Mouse (Mus musculus) embryo, embryonic 11 days (tissue): ENCODE measurements at regions not wholly inside any gene's neighbourhood (a gene's known extent, or its start where the extent isn't known, plus 50 kb on each side); places are given as distances from the start of the nearest gene placed in this dataset.
A peak's percentile ranks its signal among the peaks of the same experiment; 100 is the strongest.

Experiments
- DNase-seq: peaks from one replicate; pipeline ENCODE4 v3.0.0-alpha.2; 2015

GRCm38 (mm10) chr3:143786889-143787288 lies 418.1 kb downstream of the Lmo4 start:
- no peak for DNase-seq

GRCm38 (mm10) chr3:143784353-143784791 lies 420.6 kb downstream of the Lmo4 start:
- peak; percentile 7 for DNase-seq

- no peak for DNase-seq
These were observed 426.9 kb downstream of the Lmo4 start for GRCm38 (mm10) chr3:143778161-143778560.

GRCm38 (mm10) chr3:143759337-143759736 lies 445.7 kb downstream of the Lmo4 start:
- DNase-seq: no peak

GRCm38 (mm10) chr3:143753197-143753596 lies 451.8 kb downstream of the Lmo4 start:
- no peak for DNase-seq

GRCm38 (mm10) chr3:143752660-143753059 lies 452.4 kb downstream of the Lmo4 start:
- DNase-seq: no peak

- no peak for DNase-seq
These were observed 454.9 kb downstream of the Lmo4 start for GRCm38 (mm10) chr3:143750128-143750527.

- no peak for DNase-seq
These were observed 461.4 kb downstream of the Lmo4 start for GRCm38 (mm10) chr3:143743649-143744048.

GRCm38 (mm10) chr3:143742786-143743571 lies 462.0 kb downstream of the Lmo4 start:
- DNase-seq: no peak

GRCm38 (mm10) chr3:143738676-143739075 lies 466.3 kb downstream of the Lmo4 start:
- DNase-seq: no peak

GRCm38 (mm10) chr3:143737844-143738243 lies 467.2 kb downstream of the Lmo4 start:
- no peak for DNase-seq

GRCm38 (mm10) chr3:143736651-143737398 lies 468.2 kb downstream of the Lmo4 start:
- no peak for DNase-seq

- no peak for DNase-seq
These were observed 470.2 kb downstream of the Lmo4 start for GRCm38 (mm10) chr3:143734791-143735190.

- no peak for DNase-seq
These were observed 471.9 kb downstream of the Lmo4 start for GRCm38 (mm10) chr3:143732966-143733725.

- no peak for DNase-seq
These were observed 475.4 kb downstream of the Lmo4 start for GRCm38 (mm10) chr3:143729473-143730076.

- DNase-seq: no peak
These were observed 482.4 kb downstream of the Lmo4 start for GRCm38 (mm10) chr3:143722571-143722970.

GRCm38 (mm10) chr3:143722082-143722481 lies 482.9 kb downstream of the Lmo4 start:
- no peak for DNase-seq

- DNase-seq: no peak
These were observed 491.8 kb downstream of the Lmo4 start for GRCm38 (mm10) chr3:143713183-143713582.

GRCm38 (mm10) chr3:143710805-143711469 lies 494.1 kb downstream of the Lmo4 start:
- DNase-seq: peak; percentile 10

- no peak for DNase-seq
These were observed 498.3 kb downstream of the Lmo4 start for GRCm38 (mm10) chr3:143706679-143707078.

- DNase-seq: no peak
These were observed 510.2 kb downstream of the Lmo4 start for GRCm38 (mm10) chr3:143694817-143695216.

GRCm38 (mm10) chr3:143685742-143686141 lies 519.3 kb downstream of the Lmo4 start:
- DNase-seq: no peak
